ENCODE assay signal across 17 mouse cellular contexts in the genomic region with DNA sequence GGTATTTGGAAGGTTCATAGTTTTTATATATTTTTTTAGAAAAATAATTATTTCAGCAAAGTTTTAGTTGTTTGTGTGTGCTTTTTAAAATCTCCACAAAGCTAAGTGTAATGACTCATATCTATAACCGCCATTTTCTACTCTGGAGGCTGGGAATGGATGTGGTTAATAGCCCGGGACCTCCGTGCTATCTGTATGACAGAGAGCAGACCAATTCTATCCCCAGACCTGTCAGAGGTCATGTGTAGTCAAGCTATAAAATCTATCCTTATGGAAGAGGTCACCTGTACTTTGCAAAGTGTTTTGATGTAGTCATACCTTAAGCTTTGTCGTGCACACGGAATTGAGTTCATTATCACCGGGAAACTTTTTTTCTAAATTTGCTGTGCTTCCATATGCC. TPM values are rescaled to one million over a fixed set of nuclear protein-coding genes. Genes with fewer than 3 reads are reported as not detected.
"Had no signal": no experiment of that assay in that cellular context is flagged by ENCODE, and none has a peak within 500 bp of the region (broad histone marks: within the 10 kb centered on the region; RNA-seq: fewer than 3 reads in every experiment).

No protein-coding gene starts in this region.

- H3K9ac ChIP-seq: neural tube, embryonic 13.5 days; neural tube, embryonic 15.5 days; stomach, embryonic 15.5 days had no signal

- H3K4me1 ChIP-seq: neural tube, embryonic 15.5 days; stomach, embryonic 15.5 days had no signal

- H3K27ac ChIP-seq: neural tube, embryonic 13.5 days; neural tube, embryonic 15.5 days; stomach, embryonic 15.5 days; stomach, postnatal 0 days had no signal

- H3K4me3 ChIP-seq: neural tube, embryonic 13.5 days; neural tube, embryonic 15.5 days; stomach, embryonic 15.5 days had no signal

- H3K4me2 ChIP-seq: neural tube, embryonic 13.5 days; neural tube, embryonic 15.5 days; stomach, embryonic 15.5 days had no signal

- H3K36me3 ChIP-seq: neural tube, embryonic 13.5 days; neural tube, embryonic 15.5 days; stomach, embryonic 15.5 days had no signal

- H3K9me3 ChIP-seq: neural tube, embryonic 13.5 days; neural tube, embryonic 15.5 days; stomach, embryonic 15.5 days had no signal

- DNase-seq: retina, postnatal 1 day; right cerebral cortex, adult 18-20 months; right cerebral cortex, postnatal 14 days; right cerebral cortex, postnatal 25 days; right cerebral cortex, postnatal 4 days; spleen, adult 18-20 months; thymus, adult 18-20 months; thymus, adult 2 months; thymus, postnatal 14 days; thymus, postnatal 25 days; thymus, postnatal 36 days; thymus, postnatal 4 days had no signal

- H3K27me3 ChIP-seq: neural tube, embryonic 13.5 days; neural tube, embryonic 15.5 days; stomach, embryonic 15.5 days had no signal

RNA-seq across cellular contexts. Expression of a gene that starts 23.3 kb away (rescaled TPM):
- polyA plus RNA-seq: small intestine, adult 2 months had no signal
